Mouse (Mus musculus): ENCODE measurements at regions not wholly inside any gene's neighbourhood (a gene's known extent, or its start where the extent isn't known, plus 50 kb on each side); places are given as distances from the start of the nearest gene placed in this dataset.

DNA sequence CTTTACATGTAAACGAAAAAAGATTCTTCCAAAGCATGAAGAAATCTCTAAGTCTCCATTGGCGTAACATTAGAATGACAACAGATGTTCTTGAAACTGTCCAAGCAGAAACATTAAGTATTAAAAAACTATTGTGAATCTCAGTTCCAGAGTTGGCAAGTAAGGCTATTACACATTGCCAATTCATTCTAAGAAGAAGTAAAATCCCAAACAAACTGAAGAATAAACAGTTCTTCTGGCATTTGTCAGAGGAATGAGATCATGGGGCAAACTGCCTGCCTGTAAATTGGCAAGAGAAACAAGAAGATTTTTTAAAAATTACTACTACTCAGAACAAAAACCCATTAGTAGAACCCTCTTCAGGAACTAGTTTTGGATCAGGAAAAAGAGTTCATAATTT lies 680.1 kb downstream of the Nova1 start:
- Histone ChIP-seq H3K4me2 (no peak overlapping the region), H3K4me1 (no peaks in the 10 kb centered on the region), H3K4me3 (replicated peaks) (no peak overlapping the region), H3K9ac (no peak overlapping the region), H3K9me3 (no peaks in the 10 kb centered on the region), H3K27me3 (no peaks in the 10 kb centered on the region), H3K36me3 (replicated peaks) (no peaks in the 10 kb centered on the region), H3K27ac (no peak overlapping the region)
- 89% methylated on average over 2 of the region's 2 CpGs for WGBS
- ATAC-seq (ENCODE audit: low FRiP score) = no peak

DNA sequence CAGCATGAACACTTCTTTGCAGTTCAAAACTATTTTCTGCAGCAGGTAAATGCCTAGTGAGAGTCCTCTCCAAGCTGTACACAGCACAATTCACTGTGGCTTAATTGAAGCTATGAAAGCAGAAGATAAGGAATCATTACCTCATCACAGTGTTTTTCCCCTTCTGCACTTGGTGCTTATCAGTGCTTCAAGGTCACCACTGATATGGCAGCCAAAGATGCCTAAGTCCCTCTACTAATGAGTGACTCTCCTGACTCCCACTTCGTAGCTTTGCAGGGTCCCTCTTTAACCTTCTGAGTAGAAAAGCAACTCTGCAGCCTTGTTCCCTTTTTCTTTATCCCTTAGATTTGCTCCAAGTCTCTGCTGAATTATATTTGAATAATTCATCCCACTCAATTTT lies 692.9 kb downstream of the Nova1 start:
- 67% methylated on average over 1 of the region's 1 CpGs for WGBS
- no peaks in the 10 kb centered on the region for H3K9me3 ChIP-seq
- no peak overlapping the region for H3K9ac ChIP-seq
- H3K4me3 ChIP-seq (replicated peaks) = no peak overlapping the region
- H3K4me1 ChIP-seq = no peaks in the 10 kb centered on the region
- H3K27ac ChIP-seq = no peak overlapping the region
- no peaks in the 10 kb centered on the region for H3K36me3 ChIP-seq (replicated peaks)
- H3K4me2 ChIP-seq = no peak overlapping the region
- no peaks in the 10 kb centered on the region for H3K27me3 ChIP-seq
- no peak for ATAC-seq (ENCODE audit: low FRiP score)

DNA sequence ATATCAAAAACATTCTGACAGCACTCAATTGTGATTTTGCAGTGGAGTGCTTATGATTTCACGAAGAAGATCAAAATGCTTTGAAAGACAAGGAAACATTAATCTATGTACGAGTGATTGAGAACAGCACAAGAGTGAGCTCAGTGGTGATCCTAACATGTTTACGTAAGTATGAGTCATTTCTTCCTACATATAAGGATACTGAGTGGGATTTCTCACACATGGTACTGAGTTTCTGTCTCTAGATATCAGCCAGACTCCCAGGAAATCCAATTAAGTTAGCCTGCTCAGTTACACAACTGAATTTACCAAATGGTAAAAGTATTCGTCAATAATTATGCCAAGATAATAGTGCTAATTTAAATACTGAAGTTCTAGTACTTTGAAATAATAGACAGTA lies 707.4 kb downstream of the Nova1 start:
- H3K27me3 ChIP-seq = no peaks in the 10 kb centered on the region
- H3K36me3 ChIP-seq (replicated peaks) = no peaks in the 10 kb centered on the region
- H3K9me3 ChIP-seq = no peaks in the 10 kb centered on the region
- no peak overlapping the region for H3K27ac ChIP-seq
- no peak overlapping the region for H3K4me2 ChIP-seq
- WGBS = 86% methylated on average over 4 of the region's 4 CpGs
- no peak overlapping the region for H3K4me3 ChIP-seq (replicated peaks)
- ATAC-seq (ENCODE audit: low FRiP score) = no peak
- no peak overlapping the region for H3K9ac ChIP-seq
- H3K4me1 ChIP-seq = no peaks in the 10 kb centered on the region

DNA sequence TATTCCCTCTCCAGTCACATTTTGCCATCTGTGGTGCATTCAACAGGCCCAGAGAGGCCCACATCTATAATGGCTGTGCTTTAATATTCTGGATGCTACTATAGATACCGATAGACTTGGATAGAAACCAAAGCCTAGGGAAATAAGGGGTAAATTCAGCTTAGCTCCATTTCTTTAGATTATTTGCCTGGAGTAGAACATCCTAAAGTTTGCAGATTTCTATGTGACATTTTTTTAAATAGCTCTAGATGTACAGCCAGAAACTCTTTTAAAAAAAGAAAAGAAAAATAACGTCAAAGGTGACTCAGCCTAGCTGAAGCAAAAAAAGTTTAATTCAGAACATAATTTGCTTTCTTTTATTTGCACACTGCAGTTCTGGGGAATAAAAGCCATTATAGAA lies 735.4 kb downstream of the Nova1 start:
- H3K27ac ChIP-seq = no peak overlapping the region

DNA sequence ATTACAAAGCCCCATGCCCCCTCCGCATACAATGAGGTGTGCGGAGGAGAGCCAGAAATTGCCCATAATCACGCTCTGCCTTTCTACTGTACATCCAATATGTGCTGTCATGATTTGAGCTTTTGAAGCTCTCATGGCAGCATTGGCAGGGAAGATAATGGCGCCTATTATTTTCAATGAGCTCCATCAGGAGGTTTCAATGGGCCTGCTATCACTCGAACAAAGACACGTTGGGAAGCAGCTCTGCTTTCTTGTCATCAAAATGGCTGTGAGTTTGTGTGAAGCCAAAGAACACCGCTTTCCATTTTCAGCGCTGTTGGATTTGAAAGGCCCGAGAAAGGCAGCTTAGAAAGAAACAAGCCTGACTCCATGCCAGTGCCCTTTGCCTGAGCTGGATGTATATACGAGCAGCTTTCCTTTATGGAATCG lies 742.9 kb downstream of the Nova1 start:
- no peak overlapping the region for H3K9ac ChIP-seq
- H3K27ac ChIP-seq = peak overlapping the region; percentile 74
- H3K4me2 ChIP-seq = no peak overlapping the region
- H3K9me3 ChIP-seq = no peaks in the 10 kb centered on the region
- H3K27me3 ChIP-seq = no peaks in the 10 kb centered on the region
- peak; percentile 89 for ATAC-seq (ENCODE audit: low FRiP score)
- WGBS = 61% methylated on average over 11 of the region's 11 CpGs
- H3K4me3 ChIP-seq (replicated peaks) = no peak overlapping the region
- H3K36me3 ChIP-seq (replicated peaks) = no peaks in the 10 kb centered on the region
- H3K4me1 ChIP-seq = peaks cover 5% of the 10 kb centered on the region; the same call in 1 of the 2 replicates

More for the DNA sequence above, 735.4 kb downstream of the Nova1 start:
- Histone ChIP-seq H3K4me2 (no peak overlapping the region), H3K9ac (no peak overlapping the region), H3K36me3 (replicated peaks) (no peaks in the 10 kb centered on the region), H3K4me3 (replicated peaks) (no peak overlapping the region), H3K4me1 (no peaks in the 10 kb centered on the region), H3K9me3 (no peaks in the 10 kb centered on the region), H3K27me3 (no peaks in the 10 kb centered on the region)
- no peak for ATAC-seq (ENCODE audit: low FRiP score)
- WGBS = 89% methylated on average over 2 of the region's 2 CpGs

DNA sequence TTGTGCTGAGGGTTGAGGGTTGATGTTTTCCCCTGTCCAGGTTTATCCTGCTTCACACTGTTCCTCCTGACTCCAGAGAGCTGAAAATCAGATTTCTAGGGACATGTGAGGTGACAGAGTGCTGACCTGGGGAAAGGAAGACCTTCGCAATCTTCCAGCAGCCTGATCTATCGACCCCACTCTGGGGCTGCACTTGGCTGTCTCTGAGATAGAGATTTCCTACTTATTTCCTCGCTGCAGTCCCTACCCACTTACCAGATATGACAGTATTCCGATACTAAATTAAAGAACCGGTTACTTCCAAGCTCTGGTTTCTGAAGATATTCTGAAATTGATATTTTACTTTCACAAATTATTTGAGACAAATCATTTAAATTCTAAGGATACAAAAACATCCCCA lies 743.4 kb downstream of the Nova1 start:
- Histone ChIP-seq H3K4me2 (no peak overlapping the region), H3K27me3 (no peaks in the 10 kb centered on the region), H3K9me3 (no peaks in the 10 kb centered on the region), H3K27ac (peak overlapping the region; percentile 74), H3K9ac (no peak overlapping the region), H3K4me3 (replicated peaks) (no peak overlapping the region), H3K4me1 (peaks cover 5% of the 10 kb centered on the region; the same call in 1 of the 2 replicates), H3K36me3 (replicated peaks) (no peaks in the 10 kb centered on the region)
- 81% methylated on average over 5 of the region's 5 CpGs for WGBS
- peak; percentile 70 for ATAC-seq (ENCODE audit: low FRiP score)

DNA sequence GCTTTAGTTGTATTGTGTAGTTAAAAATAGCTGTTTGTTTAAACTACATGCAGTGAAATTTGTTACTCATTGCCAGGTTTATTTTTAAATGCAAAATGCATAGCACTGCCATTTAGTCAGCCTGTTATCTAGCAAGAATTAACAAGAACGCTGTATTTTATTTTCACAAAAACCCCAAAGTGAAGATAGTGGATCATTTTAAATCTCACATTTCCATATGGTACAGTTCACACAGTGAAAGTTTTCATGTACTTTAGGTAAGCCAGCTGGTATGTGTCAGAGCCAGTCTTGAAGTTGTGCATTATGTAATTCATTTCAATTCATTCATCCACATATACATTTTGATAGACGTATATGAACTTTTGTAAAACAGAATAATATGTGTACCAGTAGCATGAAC lies 751.8 kb downstream of the Nova1 start:
- Histone ChIP-seq H3K27me3 (no peaks in the 10 kb centered on the region), H3K36me3 (replicated peaks) (no peaks in the 10 kb centered on the region), H3K4me2 (no peak overlapping the region), H3K27ac (no peak overlapping the region), H3K9ac (no peak overlapping the region), H3K4me1 (no peaks in the 10 kb centered on the region), H3K9me3 (no peaks in the 10 kb centered on the region), H3K4me3 (replicated peaks) (no peak overlapping the region)
- no peak for ATAC-seq (ENCODE audit: low FRiP score)
- WGBS = 93% methylated on average over 2 of the region's 2 CpGs

DNA sequence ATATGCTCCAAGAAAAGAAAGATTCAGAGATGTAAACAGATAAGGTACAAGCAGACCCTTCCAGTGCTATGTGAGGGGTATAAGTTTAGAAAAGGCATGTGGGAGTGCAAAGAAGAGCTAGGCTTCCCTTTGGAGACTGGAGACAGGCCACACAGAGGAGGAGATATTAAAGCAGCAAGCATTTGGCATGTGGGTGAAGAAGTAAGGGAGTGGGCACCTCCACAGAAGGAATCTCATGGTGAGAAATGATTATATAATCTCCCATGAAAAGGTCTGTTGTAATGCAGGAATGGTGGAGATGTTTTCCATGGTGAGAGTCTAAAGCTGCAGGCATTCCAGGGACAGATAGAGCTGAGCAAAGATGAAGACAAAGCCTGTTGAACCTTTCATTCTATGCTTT lies 778.1 kb downstream of the Nova1 start:
- ATAC-seq (ENCODE audit: low FRiP score) = no peak
- Histone ChIP-seq H3K4me2 (no peak overlapping the region), H3K27ac (no peak overlapping the region), H3K36me3 (replicated peaks) (no peaks in the 10 kb centered on the region), H3K27me3 (no peaks in the 10 kb centered on the region), H3K4me3 (replicated peaks) (no peak overlapping the region), H3K4me1 (no peaks in the 10 kb centered on the region), H3K9me3 (no peaks in the 10 kb centered on the region), H3K9ac (no peak overlapping the region)

DNA sequence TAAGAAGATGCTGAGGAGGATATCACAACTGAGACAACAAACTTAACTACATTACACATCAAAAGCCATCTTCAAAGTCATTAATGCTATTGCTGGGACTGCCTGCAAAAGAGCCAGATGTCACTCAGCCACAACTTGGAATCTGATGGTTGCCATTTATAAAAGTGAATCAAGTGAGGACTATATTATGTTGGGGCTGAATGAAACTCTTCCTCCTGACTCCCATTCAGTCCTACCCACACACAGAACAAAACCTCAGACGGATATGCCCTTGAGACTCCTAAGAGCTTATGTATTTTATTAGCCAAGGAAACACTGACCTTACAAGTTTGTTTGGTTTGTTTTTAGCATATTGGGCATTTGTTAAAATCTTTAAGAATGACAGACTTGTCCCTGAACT lies 778.5 kb downstream of the Nova1 start:
- Histone ChIP-seq H3K27me3 (no peaks in the 10 kb centered on the region), H3K36me3 (replicated peaks) (no peaks in the 10 kb centered on the region), H3K4me3 (replicated peaks) (no peak overlapping the region), H3K9me3 (no peaks in the 10 kb centered on the region), H3K27ac (no peak overlapping the region), H3K9ac (no peak overlapping the region), H3K4me2 (no peak overlapping the region), H3K4me1 (no peaks in the 10 kb centered on the region)
- 69% methylated on average over 1 of the region's 1 CpGs for WGBS
- ATAC-seq (ENCODE audit: low FRiP score) = no peak

DNA sequence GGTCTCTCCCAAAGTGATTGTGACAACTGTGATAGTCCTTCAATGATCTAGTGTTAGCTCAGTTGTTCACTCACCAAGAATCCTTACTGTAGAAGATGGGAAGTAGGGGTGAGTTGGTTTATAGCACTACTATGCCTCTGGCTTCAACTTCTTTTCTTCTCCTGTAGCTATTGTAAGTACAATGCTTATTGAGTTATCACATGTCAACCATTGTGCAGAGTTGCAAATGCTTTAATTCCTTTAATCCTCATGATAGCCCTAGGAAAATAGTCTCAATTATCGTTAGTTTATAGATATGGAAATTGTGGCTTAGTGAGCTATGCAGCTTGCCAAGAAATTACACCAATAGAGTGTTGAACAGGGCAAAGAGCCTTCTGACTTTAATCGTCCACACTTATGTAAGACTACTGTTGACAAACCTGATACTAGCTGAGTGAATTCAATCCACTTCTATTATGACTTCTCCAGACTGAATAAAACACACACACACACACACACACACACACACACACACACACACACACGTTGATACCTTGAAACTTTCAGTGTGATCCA lies 782.1 kb downstream of the Nova1 start:
- Histone ChIP-seq H3K27ac (no peak overlapping the region), H3K4me2 (no peak overlapping the region), H3K4me1 (no peaks in the 10 kb centered on the region), H3K9ac (no peak overlapping the region), H3K9me3 (no peaks in the 10 kb centered on the region), H3K4me3 (replicated peaks) (no peak overlapping the region), H3K27me3 (no peaks in the 10 kb centered on the region), H3K36me3 (replicated peaks) (no peaks in the 10 kb centered on the region)
- no peak for ATAC-seq (ENCODE audit: low FRiP score)
- WGBS = 55% methylated on average over 3 of the region's 3 CpGs

DNA sequence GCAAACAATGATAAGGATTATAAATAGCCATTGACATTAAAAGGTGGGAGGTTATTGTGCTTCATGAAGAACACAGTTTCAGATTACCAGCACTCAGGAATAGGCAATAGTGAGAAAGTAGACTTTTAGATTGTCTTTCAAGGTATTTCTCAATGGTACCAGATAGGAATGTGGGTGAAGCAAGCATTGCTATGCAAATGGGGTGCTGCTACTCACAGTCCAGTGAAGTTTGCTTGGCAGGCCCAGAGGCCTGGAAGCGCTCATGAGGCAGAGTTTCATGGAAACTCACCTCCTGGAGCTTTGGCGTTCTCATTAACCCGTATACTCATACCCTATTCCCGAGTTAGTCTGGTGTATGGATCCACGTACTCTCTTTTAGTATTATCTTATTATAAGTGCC lies 793.5 kb downstream of the Nova1 start:
- ATAC-seq (ENCODE audit: low FRiP score) = no peak
- H3K27me3 ChIP-seq = no peaks in the 10 kb centered on the region
- no peaks in the 10 kb centered on the region for H3K9me3 ChIP-seq
- no peak overlapping the region for H3K4me3 ChIP-seq (replicated peaks)
- no peak overlapping the region for H3K4me2 ChIP-seq
- WGBS = 81% methylated on average over 5 of the region's 5 CpGs
- H3K27ac ChIP-seq = no peak overlapping the region
- no peaks in the 10 kb centered on the region for H3K36me3 ChIP-seq (replicated peaks)
- H3K9ac ChIP-seq = no peak overlapping the region
- H3K4me1 ChIP-seq = 0 out of 2 replicates have a peak, but pooled peaks cover 3% of the 10 kb centered on the region

DNA sequence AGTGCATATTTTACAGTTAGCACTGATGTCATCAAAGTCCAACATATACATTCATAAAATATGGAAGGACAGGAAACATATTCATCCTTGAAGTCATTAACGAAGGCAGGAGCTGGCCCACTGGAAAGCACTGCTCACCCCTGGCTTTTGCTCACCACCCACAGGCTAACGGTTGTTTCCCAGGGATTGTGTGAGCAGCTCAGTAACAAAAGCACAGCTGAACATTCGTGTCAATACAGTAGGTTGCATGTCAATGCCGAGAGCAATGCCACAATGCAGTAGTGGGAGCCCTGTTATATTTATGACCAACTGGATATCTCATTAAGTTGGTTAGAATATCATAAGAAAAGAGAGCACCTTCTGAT lies 797.2 kb downstream of the Nova1 start:
- H3K36me3 ChIP-seq (replicated peaks) = no peaks in the 10 kb centered on the region
- ATAC-seq (ENCODE audit: low FRiP score) = no peak
- no peaks in the 10 kb centered on the region for H3K9me3 ChIP-seq
- no peak overlapping the region for H3K9ac ChIP-seq
- no peak overlapping the region for H3K4me3 ChIP-seq (replicated peaks)
- H3K27ac ChIP-seq = 0 out of 2 replicates have a peak overlapping the region, but pooled peaks have one; percentile 13
- H3K4me1 ChIP-seq = 0 out of 2 replicates have a peak, but pooled peaks cover 3% of the 10 kb centered on the region
- no peak overlapping the region for H3K4me2 ChIP-seq
- WGBS = 52% methylated on average over 4 of the region's 4 CpGs
- H3K27me3 ChIP-seq = no peaks in the 10 kb centered on the region

DNA sequence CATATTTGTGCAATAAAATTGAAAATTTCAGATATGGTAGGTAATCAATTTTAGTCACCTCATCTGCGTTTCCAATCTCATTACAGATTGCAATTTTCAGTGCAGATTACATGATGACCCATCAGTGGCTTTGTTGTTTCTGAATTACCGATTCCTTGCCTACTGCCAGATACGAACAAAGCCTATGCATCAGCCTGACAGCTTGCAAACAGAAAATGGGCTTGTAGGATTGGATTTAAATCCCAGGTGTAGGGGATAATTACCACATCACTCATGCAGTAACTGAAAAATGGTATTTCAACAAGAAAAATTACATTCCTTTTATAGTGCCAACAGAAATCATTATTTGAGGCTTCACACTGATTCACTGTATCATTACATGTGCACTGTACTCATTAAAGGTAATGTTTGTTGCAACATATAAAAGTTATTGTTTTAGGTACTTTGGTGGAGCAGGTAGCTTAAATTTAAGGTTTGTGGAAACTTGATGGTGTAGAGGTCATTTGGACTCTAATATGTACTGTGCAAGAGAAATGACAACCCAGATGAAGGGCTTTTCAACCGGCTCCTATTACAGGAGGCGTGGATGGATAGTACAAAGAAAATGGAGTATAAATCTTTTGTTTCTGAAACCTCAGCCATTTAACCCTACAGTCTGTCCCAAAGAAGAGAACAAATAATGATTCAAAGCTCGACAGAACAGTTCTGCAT lies 797.7 kb downstream of the Nova1 start:
- no peak overlapping the region for H3K9ac ChIP-seq
- H3K36me3 ChIP-seq (replicated peaks) = no peaks in the 10 kb centered on the region
- H3K9me3 ChIP-seq = no peaks in the 10 kb centered on the region
- H3K4me3 ChIP-seq (replicated peaks) = no peak overlapping the region
- peak; percentile 49; the same call in 1 of the 2 replicates for ATAC-seq (ENCODE audit: low FRiP score)
- 0 out of 2 replicates have a peak overlapping the region, but pooled peaks have one; percentile 13 for H3K27ac ChIP-seq
- 0 out of 2 replicates have a peak, but pooled peaks cover 3% of the 10 kb centered on the region for H3K4me1 ChIP-seq
- H3K4me2 ChIP-seq = no peak overlapping the region
- 69% methylated on average over 6 of the region's 6 CpGs for WGBS
- H3K27me3 ChIP-seq = no peaks in the 10 kb centered on the region
